Mouse (Mus musculus) kidney, adult 2 months (tissue): ENCODE results near the gene Txndc16. TPM values are rescaled to one million over a fixed set of nuclear protein-coding genes. Genes with fewer than 3 reads are reported as not detected.
A peak's percentile ranks its signal among the peaks of the same experiment; 100 is the strongest.

ENCODE experiments used
- DNase-seq: peaks from one replicate; pipeline ENCODE4 v3.0.0; 2021
- H3K27ac ChIP-seq: fragments of 200-500 bp; 2 replicates; pipeline ENCODE4 v1.5.1; 2012; ENCODE audit warnings: low read depth, low read length, control low read depth, inconsistent platforms; ENCODE audit not compliant: insufficient read depth
- H3K27me3 ChIP-seq: fragments of 200-500 bp; replicated peaks from 2 replicates; pipeline ENCODE4 v1.6.1; 2012; ENCODE audit warnings: mild to moderate bottlenecking, moderate library complexity, low read length, inconsistent platforms; ENCODE audit not compliant: control insufficient read depth, insufficient read depth
- H3K36me3 ChIP-seq: fragments of 200-500 bp; 2 replicates; pipeline ENCODE4 v1.6.1; 2012; ENCODE audit warnings: mild to moderate bottlenecking, moderate library complexity, low read length, inconsistent platforms; ENCODE audit not compliant: control insufficient read depth, insufficient read depth
- H3K4me1 ChIP-seq: fragments of 200-500 bp; 2 replicates; pipeline ENCODE4 v1.6.1; 2011; ENCODE audit warnings: low read length; ENCODE audit not compliant: control insufficient read depth, insufficient read depth
- H3K4me3 ChIP-seq: fragments of 200-500 bp; 2 replicates; pipeline ENCODE4 v1.5.1; 2011; ENCODE audit warnings: mild to moderate bottlenecking, low read depth, low read length, control low read depth; ENCODE audit not compliant: insufficient read depth
- CTCF ChIP-seq: fragments of 200-500 bp; conservative IDR thresholded peaks from 2 replicates; pipeline ENCODE4 v1.5.1; 2011; ENCODE audit warnings: low read depth, mild to moderate bottlenecking, control low read depth, low read length, moderate library complexity, mixed read lengths; ENCODE audit not compliant: insufficient read depth, insufficient read length
- POLR2A ChIP-seq: fragments of 200-500 bp; IDR thresholded peaks from one replicate; pipeline ENCODE4 v1.6.1; 2011; ENCODE audit warnings: low read depth, low read length, control low read depth
- WGBS: fragments of 180-500 bp; shearing (Covaris S2); methylation state at CpG from one replicate; pipeline ENCODE4 v1.1.7; 2018; 5-methylcytosine and 5-hydroxymethylcytosine counted together
- polyA plus RNA-seq: library from polyadenylated mRNA; depleted of rRNA; stranded (reverse); fragments of >200 nt; gene quantifications from 2 replicates; pipeline ENCODE4 v1.2.3, GENCODE M21; 2012; rRNA removed

The Txndc16 gene
- 6.1 and 6.6 TPM in 2 replicates for polyA plus RNA-seq

GRCm38 (mm10) chr14:45220090-45220956 lies at the start of gene Txndc16:
Txndc16 (minus strand) TSS chr14:45220328.
- WGBS = under 1% methylated on average over 59 of the region's 59 CpGs
- no peak within 1 kb of the TSS for H3K27ac ChIP-seq
- TF ChIP-seq POLR2A = no peak
- TF ChIP-seq CTCF = no peak

GRCm38 (mm10) chr14:45263831-45264592 lies 43.9 kb upstream of the Txndc16 start:
- DNase-seq = no peak
- Histone ChIP-seq H3K4me3 (no peak overlapping the region), H3K27ac (no peak overlapping the region), H3K36me3 (no peaks in the 10 kb centered on the region), H3K27me3 (no peaks in the 10 kb centered on the region), H3K4me1 (no peaks in the 10 kb centered on the region)
- TF ChIP-seq POLR2A = no peak
- TF ChIP-seq CTCF = no peak
- 87% methylated on average over 3 of the region's 3 CpGs for WGBS

More at GRCm38 (mm10) chr14:45220090-45220956, at the start of gene Txndc16:
- Histone ChIP-seq H3K36me3 (no peaks in the 10 kb centered on the region), H3K27me3 (no peaks in the 10 kb centered on the region), H3K4me1 (no peaks in the 10 kb centered on the region), H3K4me3 (peak within 1 kb of the TSS; percentile 87)
- peak; percentile 80 for DNase-seq

GRCm38 (mm10) chr14:45251548-45252076 lies 31.5 kb upstream of the Txndc16 start:
- DNase-seq = no peak
- H3K27ac ChIP-seq = no peak overlapping the region
- no peaks in the 10 kb centered on the region for H3K36me3 ChIP-seq
- H3K27me3 ChIP-seq = no peaks in the 10 kb centered on the region
- H3K4me3 ChIP-seq = no peak overlapping the region
- 89% methylated on average over 4 of the region's 4 CpGs for WGBS
- no peaks in the 10 kb centered on the region for H3K4me1 ChIP-seq
- no peak for TF ChIP-seq POLR2A
- no peak for TF ChIP-seq CTCF

DNA sequence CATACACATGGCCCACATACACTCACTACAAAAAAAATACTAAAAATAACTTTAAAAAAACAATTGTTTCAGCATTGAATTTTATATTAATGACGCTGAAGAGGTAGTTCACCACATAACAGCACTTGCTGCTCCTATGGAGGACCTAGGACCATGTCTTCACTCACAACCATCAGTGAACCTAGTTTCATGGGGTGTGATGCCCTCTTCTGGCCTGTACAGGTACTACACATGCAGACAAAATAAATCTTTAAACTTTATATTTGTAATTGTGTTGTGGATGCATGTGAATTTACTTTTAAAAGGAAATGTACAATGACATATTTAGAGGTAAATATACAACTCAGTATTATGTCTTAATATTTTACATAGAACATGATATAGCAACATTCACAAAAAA lies 21.5 kb upstream of the Txndc16 start:
- TF ChIP-seq CTCF = peak; percentile 39
- TF ChIP-seq POLR2A = no peak

GRCm38 (mm10) chr14:45239042-45239441 lies 18.9 kb upstream of the Txndc16 start:
- H3K36me3 ChIP-seq = no peaks in the 10 kb centered on the region
- no peaks in the 10 kb centered on the region for H3K4me1 ChIP-seq
- H3K27me3 ChIP-seq = no peaks in the 10 kb centered on the region
- 71% methylated on average over 2 of the region's 2 CpGs for WGBS
- no peak for DNase-seq
- H3K27ac ChIP-seq = no peak overlapping the region
- no peak overlapping the region for H3K4me3 ChIP-seq
- no peak for TF ChIP-seq CTCF
- TF ChIP-seq POLR2A = no peak

More for the DNA sequence above, 21.5 kb upstream of the Txndc16 start:
- Histone ChIP-seq H3K4me1 (no peaks in the 10 kb centered on the region), H3K27me3 (no peaks in the 10 kb centered on the region), H3K36me3 (no peaks in the 10 kb centered on the region), H3K4me3 (no peak overlapping the region), H3K27ac (no peak overlapping the region)
- DNase-seq = no peak
- 53% methylated on average over 1 of the region's 1 CpGs for WGBS

- Histone ChIP-seq H3K27me3 (no peaks in the 10 kb centered on the region), H3K4me1 (no peaks in the 10 kb centered on the region), H3K36me3 (no peaks in the 10 kb centered on the region), H3K27ac (no peak overlapping the region), H3K4me3 (peak overlapping the region; percentile 73)
- 16% methylated on average over 11 of the region's 11 CpGs for WGBS
- DNase-seq = no peak
- TF ChIP-seq POLR2A (no peak), CTCF (no peak)
These were observed 966 bp upstream of the Txndc16 start for GRCm38 (mm10) chr14:45220957-45221630.
